12 mouse cellular contexts compared by ENCODE assay signal in the genomic region with DNA sequence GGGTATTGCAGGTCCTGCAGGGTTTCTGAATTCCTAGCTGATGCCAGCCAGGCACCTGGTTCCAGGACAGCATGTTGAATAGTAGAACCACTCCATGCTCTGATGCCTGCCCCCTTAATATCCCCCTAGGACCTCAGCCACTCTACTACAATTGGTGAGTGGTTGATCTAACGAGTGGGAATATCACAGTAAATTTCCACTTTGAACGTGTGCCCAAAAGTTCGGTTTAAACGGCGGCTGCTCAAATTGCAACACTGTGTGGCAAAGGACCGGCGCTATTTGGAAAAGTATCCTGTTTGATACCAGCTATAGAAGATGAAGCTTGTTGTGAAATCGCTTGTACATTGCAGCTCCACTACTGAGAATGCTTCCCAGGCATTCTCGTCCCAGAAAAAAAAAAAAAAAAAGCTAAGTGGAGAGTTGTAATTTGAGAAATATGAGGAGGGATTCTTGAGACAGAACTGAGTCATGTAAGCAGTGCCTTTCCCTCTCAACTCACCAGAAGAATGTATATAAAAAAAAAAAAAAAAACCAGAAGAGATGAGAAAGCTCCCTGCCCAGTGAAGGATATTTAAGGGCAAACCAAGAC. TPM values are rescaled to one million over a fixed set of nuclear protein-coding genes. Genes with fewer than 3 reads are reported as not detected.
"Had no signal": no experiment of that assay in that cellular context is flagged by ENCODE, and none has a peak within 500 bp of the region (broad histone marks: within the 10 kb centered on the region; RNA-seq: fewer than 3 reads in every experiment).

No protein-coding gene starts in this region.

- H3K4me2 ChIP-seq: limb, embryonic 15.5 days; liver, embryonic 12.5 days; midbrain, embryonic 12.5 days had no signal

- ATAC-seq: liver, embryonic 12.5 days had no signal

- H3K9me3 ChIP-seq: limb, embryonic 15.5 days; liver, embryonic 12.5 days; midbrain, embryonic 12.5 days had no signal

- H3K4me1 ChIP-seq: liver, embryonic 12.5 days; megakaryocyte, embryonic 14.5 days; midbrain, embryonic 12.5 days had no signal

- H3K36me3 ChIP-seq: limb, embryonic 15.5 days; liver, embryonic 12.5 days; midbrain, embryonic 12.5 days had no signal

- H3K9ac ChIP-seq: limb, embryonic 15.5 days; liver, embryonic 12.5 days; midbrain, embryonic 12.5 days had no signal

- H3K27ac ChIP-seq: limb, embryonic 15.5 days; liver, embryonic 12.5 days; macrophage; midbrain, embryonic 12.5 days had no signal

- DNase-seq: kidney, adult 11 months; kidney, postnatal 14 days; layer of hippocampus, postnatal 36 days; right cerebral cortex, postnatal 14 days; thymus, postnatal 4 days had no signal

- H3K4me3 ChIP-seq: limb, embryonic 15.5 days; liver, embryonic 12.5 days; megakaryocyte, embryonic 14.5 days; midbrain, embryonic 12.5 days had no signal

- H3K27me3 ChIP-seq: limb, embryonic 15.5 days; liver, embryonic 12.5 days; megakaryocyte, embryonic 14.5 days; midbrain, embryonic 12.5 days had no signal

RNA-seq across cellular contexts. Expression of a gene that starts 26.8 kb away (rescaled TPM):
- polyA plus RNA-seq: liver, embryonic 16.5 days; macrophage; small intestine, adult 2 months had no signal
